Mouse (Mus musculus) thymus, postnatal 0 days (tissue): ENCODE data around the gene Stambpl1. TPM values are rescaled to one million over a fixed set of nuclear protein-coding genes. Genes with fewer than 3 reads are reported as not detected.
A peak's percentile ranks its signal among the peaks of the same experiment; 100 is the strongest.
"Not testable (repeated sequence)": the region's sequence is repeated elsewhere in the genome, so short reads cannot be mapped to it uniquely, and the experiment has no call there.

Source experiments
- DNase-seq: peaks from one replicate; pipeline ENCODE4 v3.0.0-alpha.2; 2015; ENCODE audit warnings: low spot score
- polyA plus RNA-seq: library from polyadenylated mRNA; unstranded; fragments of >200 nt; fragmentation: Nextera tagmentation; extraction: Ambion mirVana; gene quantifications from 2 replicates; pipeline ENCODE4 v1.2.1, GENCODE M21; 2015

The Stambpl1 gene
- polyA plus RNA-seq, 1 experiment from 2014 or later = 54.7 TPM

- DNase-seq = no peak
These were observed 3.0 kb downstream of the Stambpl1 start for GRCm38 (mm10) chr19:34195031-34195430.

GRCm38 (mm10) chr19:34198066-34198465 lies 6.0 kb downstream of the Stambpl1 start:
- no peak for DNase-seq

- no peak for DNase-seq
These were observed 6.9 kb downstream of the Stambpl1 start for GRCm38 (mm10) chr19:34198901-34199300.

- no peak for DNase-seq
These were observed 7.5 kb downstream of the Stambpl1 start for GRCm38 (mm10) chr19:34199488-34199887.

- DNase-seq = peak; percentile 28
These were observed 10.6 kb downstream of the Stambpl1 start for GRCm38 (mm10) chr19:34202668-34203067.

- not testable (repeated sequence) for DNase-seq
These were observed 14.1 kb downstream of the Stambpl1 start for GRCm38 (mm10) chr19:34206128-34206527.

GRCm38 (mm10) chr19:34206760-34207440 lies 14.9 kb downstream of the Stambpl1 start:
- no peak for DNase-seq

- no peak for DNase-seq
These were observed 17.0 kb downstream of the Stambpl1 start for GRCm38 (mm10) chr19:34209031-34209430.

- DNase-seq = no peak
These were observed 18.0 kb downstream of the Stambpl1 start for GRCm38 (mm10) chr19:34209930-34210581.

GRCm38 (mm10) chr19:34210841-34211240 lies 18.8 kb downstream of the Stambpl1 start:
- no peak for DNase-seq

- DNase-seq = no peak
These were observed 20.6 kb downstream of the Stambpl1 start for GRCm38 (mm10) chr19:34212489-34213250.

- DNase-seq = no peak
These were observed 21.2 kb downstream of the Stambpl1 start for GRCm38 (mm10) chr19:34213251-34213645.

GRCm38 (mm10) chr19:34214136-34214535 lies 22.1 kb downstream of the Stambpl1 start:
- no peak for DNase-seq

- DNase-seq = peak; percentile 77
These were observed 24.9 kb downstream of the Stambpl1 start for GRCm38 (mm10) chr19:34216956-34217355.

GRCm38 (mm10) chr19:34217761-34218160 lies 25.7 kb downstream of the Stambpl1 start:
- peak; percentile 72 for DNase-seq

GRCm38 (mm10) chr19:34219260-34219968 lies 27.4 kb downstream of the Stambpl1 start:
- DNase-seq = peak; percentile 56

- no peak for DNase-seq
These were observed 28.8 kb downstream of the Stambpl1 start for GRCm38 (mm10) chr19:34220732-34221380.

- DNase-seq = no peak
These were observed 30.8 kb downstream of the Stambpl1 start for GRCm38 (mm10) chr19:34222805-34223204.

- DNase-seq = no peak
These were observed 39.6 kb downstream of the Stambpl1 start for GRCm38 (mm10) chr19:34231596-34231995.

- DNase-seq = no peak
These were observed 40.3 kb downstream of the Stambpl1 start for GRCm38 (mm10) chr19:34232326-34232725.

- no peak for DNase-seq
These were observed 41.9 kb downstream of the Stambpl1 start for GRCm38 (mm10) chr19:34233944-34234343.
